Mouse (Mus musculus) urinary bladder, adult 2 months (tissue): ENCODE measurements around the gene Asmt. TPM values are rescaled to one million over a fixed set of nuclear protein-coding genes. Genes with fewer than 3 reads are reported as not detected.
A peak's percentile ranks its signal among the peaks of the same experiment; 100 is the strongest.

ENCODE experiments used
- DNase-seq: peaks from one replicate; pipeline ENCODE4 v3.0.0; 2022; ENCODE audit warnings: low spot score
- polyA plus RNA-seq: library from polyadenylated mRNA; depleted of rRNA; stranded (reverse); fragments of >200 nt; gene quantifications from 2 replicates; pipeline ENCODE4 v1.2.3, GENCODE M21; 2012; rRNA removed

Asmt gene
- not detected in 2 replicates for polyA plus RNA-seq

DNA sequence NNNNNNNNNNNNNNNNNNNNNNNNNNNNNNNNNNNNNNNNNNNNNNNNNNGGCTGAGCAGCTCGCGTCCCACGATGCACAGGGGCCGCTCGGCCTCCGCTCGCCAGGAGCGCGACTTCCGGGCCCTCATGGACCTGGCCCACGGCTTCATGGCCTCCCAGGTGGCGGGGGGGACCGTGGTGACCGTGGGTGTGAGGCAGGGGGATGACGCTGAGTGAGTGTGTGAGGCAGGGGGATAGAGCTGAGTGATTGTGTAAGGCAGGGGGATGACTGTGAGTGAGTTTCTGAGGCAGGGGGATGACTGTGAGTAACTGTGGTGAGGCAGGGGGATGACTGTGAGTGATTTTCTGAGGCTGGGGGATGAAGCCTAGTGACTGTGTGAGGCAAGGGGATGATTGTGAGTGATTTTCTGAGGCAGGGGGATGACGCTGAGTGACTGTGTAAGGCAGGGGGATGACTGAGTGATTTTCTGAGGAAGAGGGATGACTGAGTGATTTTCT is at the start of gene Asmt:
Gene Asmt (plus strand): TSS at position 51 of the 499 bp plus-strand sequence.
- DNase-seq, result no peak

DNA sequence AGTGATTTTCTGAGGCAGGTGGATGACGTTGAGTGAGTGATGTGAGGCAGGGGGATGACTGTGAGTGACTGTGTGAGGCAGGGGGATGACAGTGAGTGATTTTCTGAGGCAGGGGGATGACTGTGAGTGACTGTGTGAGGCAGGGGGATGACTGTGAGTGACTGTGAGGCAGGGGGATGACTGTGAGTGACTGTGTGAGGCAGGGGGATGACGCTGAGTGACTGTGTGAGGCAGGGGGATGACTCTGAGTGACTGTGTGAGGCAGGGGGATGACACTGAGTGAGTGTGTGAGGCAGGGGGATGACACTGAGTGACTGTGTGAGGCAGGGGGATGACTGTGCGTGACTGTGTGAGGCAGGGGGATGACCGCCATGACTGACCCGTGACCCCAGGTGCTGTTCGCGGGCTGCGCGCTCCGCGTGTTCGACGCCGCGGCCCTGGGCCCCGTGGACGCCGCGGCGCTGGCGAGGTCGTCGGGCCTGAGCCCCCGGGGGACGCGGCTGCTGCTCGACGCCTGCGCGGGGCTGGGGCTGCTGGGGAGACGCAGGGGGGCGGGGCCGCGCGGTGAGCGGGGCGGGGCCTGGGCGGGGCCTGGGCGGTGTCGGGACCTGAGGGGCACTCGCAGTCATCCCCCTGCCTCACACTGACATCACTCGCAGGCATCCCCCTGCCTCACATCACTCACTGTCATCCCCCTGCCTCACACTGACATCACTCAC is 948 bp downstream of the Asmt start:
- no peak for DNase-seq

DNA sequence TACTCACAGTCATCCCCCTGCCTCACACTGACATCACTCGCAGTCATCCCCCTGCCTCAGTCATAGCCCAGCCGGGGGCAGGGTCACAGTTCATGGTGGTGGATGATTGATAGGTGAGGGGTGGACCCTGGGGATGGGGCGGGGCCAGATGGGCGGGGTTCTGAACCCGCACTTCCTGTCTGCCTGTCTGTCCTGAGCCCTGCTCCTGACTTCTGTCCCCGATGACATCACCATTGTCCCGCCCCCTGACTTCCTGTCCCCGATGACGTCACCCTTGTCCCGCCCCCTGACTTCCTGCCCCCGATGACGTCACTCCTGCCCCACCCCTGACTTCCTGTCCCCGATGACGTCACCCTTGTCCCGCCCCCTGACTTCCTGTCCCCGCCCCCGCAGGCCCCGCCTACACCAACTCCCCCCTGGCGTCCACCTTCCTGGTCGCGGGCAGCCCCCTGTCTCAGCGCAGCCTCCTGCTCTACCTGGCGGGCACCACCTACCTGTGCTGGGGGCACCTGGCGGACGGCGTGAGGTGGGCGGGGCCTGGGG is 1.9 kb downstream of the Asmt start:
- peak; percentile 25 for DNase-seq

DNA sequence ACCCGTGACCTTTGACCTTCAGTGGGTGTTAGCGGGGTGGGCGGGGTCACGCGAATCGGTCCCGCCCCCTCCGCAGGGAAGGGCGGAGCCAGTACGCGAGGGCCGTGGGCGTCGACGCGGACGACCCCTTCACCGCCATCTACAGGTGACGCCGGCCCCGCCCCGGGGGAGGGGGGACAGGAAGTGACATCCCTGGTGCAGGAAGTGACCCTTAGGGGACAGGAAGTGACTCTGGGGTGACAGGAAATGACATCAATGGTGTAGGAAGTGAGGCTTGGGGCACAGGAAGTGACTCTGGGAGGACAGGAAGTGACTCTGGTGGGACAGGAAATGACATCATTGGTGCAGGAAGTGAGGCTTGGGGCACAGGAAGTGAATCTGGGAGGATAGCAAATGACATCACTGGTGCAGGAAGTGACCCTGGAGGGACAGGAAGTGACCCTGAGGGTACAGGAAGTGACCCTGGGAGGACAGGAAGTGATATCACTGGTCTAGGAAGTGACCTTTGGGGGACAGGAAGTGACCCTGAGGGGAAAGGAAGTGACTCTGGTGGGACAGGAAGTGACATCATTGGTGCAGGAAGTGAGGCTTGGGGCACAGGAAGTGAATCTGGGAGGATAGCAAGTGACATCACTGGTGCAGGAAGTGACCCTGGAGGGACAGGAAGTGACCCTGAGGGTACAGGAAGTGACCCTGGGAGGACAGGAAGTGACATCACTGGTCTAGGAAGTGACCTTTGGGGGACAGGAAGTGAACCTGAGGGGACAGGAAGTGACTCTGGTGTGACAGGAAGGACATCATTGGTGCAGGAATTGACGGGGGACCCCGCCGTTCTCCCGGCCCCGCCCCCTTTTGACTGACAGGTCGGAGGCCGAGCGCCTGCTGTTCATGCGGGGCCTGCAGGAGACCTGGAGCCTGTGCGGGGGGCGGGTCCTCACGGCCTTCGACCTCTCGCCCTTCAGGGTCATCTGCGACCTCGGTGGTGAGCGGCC is 2.7 kb downstream of the Asmt start:
- peak; percentile 20 for DNase-seq

DNA sequence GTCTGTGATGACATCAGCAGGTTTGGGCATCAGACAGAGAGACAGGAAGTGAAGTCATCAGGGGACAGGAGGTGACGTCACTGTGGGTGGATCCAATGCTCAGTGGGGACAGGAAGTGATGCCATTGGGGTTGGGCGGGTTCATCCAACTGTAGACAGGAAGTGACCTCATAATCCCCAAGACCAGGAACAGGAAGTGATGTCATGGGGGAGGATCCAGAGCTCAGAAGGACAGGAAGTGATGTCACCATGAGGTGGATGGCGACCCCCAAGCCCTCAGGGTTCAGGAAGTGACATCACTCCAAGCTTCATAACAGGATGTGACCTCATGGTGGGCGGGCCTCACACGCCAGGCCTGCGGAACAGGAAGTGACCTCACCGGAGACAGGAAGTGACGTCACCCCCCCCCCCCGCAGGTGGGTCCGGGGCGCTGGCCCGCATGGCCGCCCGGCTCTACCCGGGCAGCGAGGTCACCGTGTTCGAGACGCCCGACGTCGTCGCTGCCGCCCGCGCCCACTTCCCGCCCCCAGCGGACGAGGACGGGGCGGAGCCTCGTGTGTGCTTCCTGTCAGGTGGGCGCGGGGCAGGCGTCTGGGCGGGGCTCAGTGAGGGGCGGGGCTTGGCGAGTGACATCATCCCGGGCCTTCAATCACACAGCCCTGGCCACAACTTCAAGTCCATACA is 3.6 kb downstream of the Asmt start:
- DNase-seq, result no peak

DNA sequence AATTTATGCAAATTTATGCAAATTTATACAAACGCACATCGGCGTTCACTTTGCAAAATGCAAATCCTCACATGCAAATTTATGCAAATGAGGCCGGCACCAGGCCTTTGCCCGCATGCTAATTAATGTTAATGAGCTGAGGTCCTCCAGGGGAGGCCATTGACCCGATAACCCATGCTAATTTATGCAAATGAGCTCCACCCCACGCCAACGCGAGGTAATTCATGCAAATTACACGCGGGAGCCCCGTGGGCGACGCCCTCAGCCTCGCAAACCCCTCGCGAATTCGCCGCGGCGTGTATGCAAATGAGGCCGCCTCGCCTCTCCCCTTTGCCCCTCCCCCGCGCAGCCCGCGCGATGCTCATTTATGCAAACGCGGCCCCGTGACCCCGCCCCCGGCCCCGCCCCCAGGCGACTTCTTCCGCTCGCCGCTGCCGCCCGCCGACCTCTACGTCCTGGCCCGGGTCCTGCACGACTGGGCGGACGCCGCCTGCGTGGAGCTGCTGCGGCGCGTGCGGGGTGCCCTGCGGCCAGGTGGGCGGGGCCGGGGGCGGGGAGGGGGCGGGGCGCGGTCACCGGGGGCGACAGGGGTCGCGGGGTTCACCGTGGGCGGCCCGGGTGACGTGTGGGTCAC is 4.3 kb downstream of the Asmt start:
- DNase-seq, result no peak

DNA sequence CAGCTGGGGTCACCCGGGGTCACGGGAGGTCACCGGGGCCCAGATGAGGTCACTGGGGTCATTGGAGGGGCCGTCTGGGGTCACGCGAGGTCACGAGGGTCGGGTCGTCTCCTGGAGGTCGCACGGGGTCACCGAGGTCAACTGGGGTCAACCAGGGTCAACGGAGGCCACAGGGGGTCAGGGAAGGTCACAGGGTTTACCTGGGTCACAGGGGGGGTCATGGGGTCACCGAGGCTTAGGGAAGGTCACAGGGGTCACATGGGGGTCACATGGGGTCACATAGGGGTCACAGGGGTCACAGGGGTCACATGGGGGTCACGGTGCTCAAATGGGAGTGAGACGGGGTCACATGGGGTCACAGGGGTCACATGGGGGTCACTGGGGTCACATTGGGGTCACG is 4.8 kb downstream of the Asmt start:
- DNase-seq, result no peak

DNA sequence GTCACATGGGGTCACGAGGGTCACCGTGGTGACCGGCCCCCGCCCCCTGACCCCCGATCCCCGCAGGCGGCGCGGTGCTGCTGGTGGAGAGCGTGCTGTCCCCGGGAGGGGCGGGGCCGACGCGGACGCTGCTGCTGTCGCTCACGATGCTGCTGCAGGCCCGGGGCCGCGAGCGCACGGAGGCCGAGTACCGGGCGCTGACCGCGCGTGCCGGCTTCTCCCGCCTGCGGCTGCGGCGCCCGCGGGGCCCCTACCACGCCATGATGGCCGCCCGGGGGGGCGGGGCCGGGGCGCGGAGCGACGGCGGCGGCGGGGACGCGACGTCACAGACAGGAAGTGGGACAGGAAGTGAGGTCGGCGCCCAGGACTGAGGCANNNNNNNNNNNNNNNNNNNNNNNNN is 5.2 kb downstream of the Asmt start:
- DNase-seq, result no peak
